Mouse (Mus musculus) limb, embryonic 15.5 days (tissue): ENCODE results near the gene Fez2. TPM values are rescaled to one million over a fixed set of nuclear protein-coding genes. Genes with fewer than 3 reads are reported as not detected.

Source experiments
- ATAC-seq: fragments of 200-750 bp; cut with Nextera tagmentation; 2 replicates; pipeline ENCODE4 v1.8.0; 2017; ENCODE audit warnings: low read depth, moderate TSS enrichment; ENCODE audit not compliant: insufficient number of reproducible peaks, low FRiP score, low TSS enrichment
- H3K27ac ChIP-seq: fragments of 300-500 bp; sonication (generic); 2 replicates; pipeline ENCODE4 v1.5.1; 2015; ENCODE audit warnings: moderate library complexity, mild to moderate bottlenecking, inconsistent platforms
- H3K27me3 ChIP-seq: fragments of 300-500 bp; sonication (generic); 2 replicates; pipeline ENCODE4 v1.6.1; 2015; ENCODE audit warnings: inconsistent platforms
- H3K36me3 ChIP-seq: fragments of 300-500 bp; sonication (generic); 2 replicates; pipeline ENCODE4 v1.6.1; 2015; ENCODE audit warnings: inconsistent platforms
- H3K4me1 ChIP-seq: fragments of 300-500 bp; sonication (generic); 2 replicates; pipeline ENCODE4 v1.6.1; 2015; ENCODE audit warnings: inconsistent platforms
- H3K4me2 ChIP-seq: fragments of 300-500 bp; sonication (generic); 2 replicates; pipeline ENCODE4 v1.6.1; 2015; ENCODE audit warnings: mild to moderate bottlenecking, inconsistent platforms
- H3K4me3 ChIP-seq: fragments of 300-500 bp; sonication (generic); 2 replicates; pipeline ENCODE4 v1.5.1; 2015; ENCODE audit warnings: mild to moderate bottlenecking, inconsistent platforms
- H3K9ac ChIP-seq: fragments of 300-500 bp; sonication (generic); 2 replicates; pipeline ENCODE4 v1.6.1; 2015; ENCODE audit warnings: inconsistent platforms
- H3K9me3 ChIP-seq: fragments of 300-500 bp; sonication (generic); 2 replicates; pipeline ENCODE4 v1.6.1; 2016; ENCODE audit warnings: inconsistent platforms
- WGBS: fragments of 180-500 bp; shearing (Covaris S2); methylation state at CpG from one replicate; pipeline ENCODE4 v1.1.7; 2015; 5-methylcytosine and 5-hydroxymethylcytosine counted together
- polyA plus RNA-seq: library from polyadenylated mRNA; unstranded; fragments of >200 nt; fragmentation: Nextera tagmentation; extraction: Ambion mirVana; gene quantifications from 2 replicates; pipeline ENCODE4 v1.2.1, GENCODE M21; 2015

Gene Fez2
- polyA plus RNA-seq, 1 experiment from 2014 or later: 38.7 TPM

- 65% methylated on average over 13 of the region's 13 CpGs for WGBS
- peak overlapping the region; percentile 40; the same call in 1 of the 2 replicates for H3K27ac ChIP-seq
- H3K4me1 ChIP-seq: peaks cover 5% of the 10 kb centered on the region; the same call in 1 of the 2 replicates
Observed at GRCm38 (mm10) chr17:78361939-78362728, 55.8 kb downstream of the Fez2 start.

GRCm38 (mm10) chr17:78358251-78358726, 59.7 kb downstream of the Fez2 start:
- no peak overlapping the region for H3K27ac ChIP-seq
- ATAC-seq: no peak
- H3K36me3 ChIP-seq: peaks cover 19% of the 10 kb centered on the region
- peaks cover 5% of the 10 kb centered on the region; the same call in 1 of the 2 replicates for H3K4me1 ChIP-seq
- H3K4me2 ChIP-seq: no peak overlapping the region
- H3K4me3 ChIP-seq: no peak overlapping the region
- 74% methylated on average over 7 of the region's 7 CpGs for WGBS
- no peaks in the 10 kb centered on the region for H3K27me3 ChIP-seq
- no peaks in the 10 kb centered on the region for H3K9me3 ChIP-seq
- no peak overlapping the region for H3K9ac ChIP-seq

More at GRCm38 (mm10) chr17:78361939-78362728, 55.8 kb downstream of the Fez2 start:
- no peak overlapping the region for H3K4me2 ChIP-seq
- no peaks in the 10 kb centered on the region for H3K9me3 ChIP-seq
- no peaks in the 10 kb centered on the region for H3K27me3 ChIP-seq
- H3K36me3 ChIP-seq: peaks cover 16% of the 10 kb centered on the region
- H3K4me3 ChIP-seq: no peak overlapping the region
- ATAC-seq: no peak
- H3K9ac ChIP-seq: no peak overlapping the region

GRCm38 (mm10) chr17:78357753-78358152, 60.2 kb downstream of the Fez2 start:
- Histone ChIP-seq H3K27ac (no peak overlapping the region), H3K27me3 (no peaks in the 10 kb centered on the region), H3K9ac (no peak overlapping the region), H3K36me3 (peaks cover 19% of the 10 kb centered on the region), H3K4me1 (peaks cover 5% of the 10 kb centered on the region; the same call in 1 of the 2 replicates), H3K9me3 (no peaks in the 10 kb centered on the region), H3K4me3 (no peak overlapping the region), H3K4me2 (no peak overlapping the region)
- WGBS: 55% methylated on average over 4 of the region's 4 CpGs
- no peak for ATAC-seq

DNA sequence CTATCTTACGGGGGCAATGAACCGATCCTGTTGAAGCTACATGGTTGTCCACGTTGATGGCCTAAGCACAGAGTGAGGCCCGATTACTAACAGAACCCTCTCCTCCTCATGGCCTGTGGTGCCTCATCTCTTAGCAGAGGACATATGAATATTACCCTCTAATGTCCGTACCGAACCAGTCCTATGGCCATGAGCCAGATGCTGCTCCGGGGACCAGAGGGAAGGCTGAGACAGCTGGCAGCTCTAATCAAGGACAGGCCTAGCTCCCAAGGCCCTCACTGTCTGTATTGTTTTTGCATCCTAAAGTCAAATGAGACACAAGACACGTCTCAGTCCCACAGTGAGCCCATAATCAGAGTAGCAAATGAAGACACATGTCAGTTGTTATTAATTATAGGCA, 62.3 kb downstream of the Fez2 start:
- Histone ChIP-seq H3K4me2 (no peak overlapping the region), H3K9ac (no peak overlapping the region), H3K36me3 (peaks cover 28% of the 10 kb centered on the region), H3K27me3 (no peaks in the 10 kb centered on the region), H3K4me1 (no peaks in the 10 kb centered on the region), H3K27ac (no peak overlapping the region), H3K4me3 (no peak overlapping the region), H3K9me3 (no peaks in the 10 kb centered on the region)
- WGBS: 79% methylated on average over 8 of the region's 8 CpGs
- ATAC-seq: no peak

DNA sequence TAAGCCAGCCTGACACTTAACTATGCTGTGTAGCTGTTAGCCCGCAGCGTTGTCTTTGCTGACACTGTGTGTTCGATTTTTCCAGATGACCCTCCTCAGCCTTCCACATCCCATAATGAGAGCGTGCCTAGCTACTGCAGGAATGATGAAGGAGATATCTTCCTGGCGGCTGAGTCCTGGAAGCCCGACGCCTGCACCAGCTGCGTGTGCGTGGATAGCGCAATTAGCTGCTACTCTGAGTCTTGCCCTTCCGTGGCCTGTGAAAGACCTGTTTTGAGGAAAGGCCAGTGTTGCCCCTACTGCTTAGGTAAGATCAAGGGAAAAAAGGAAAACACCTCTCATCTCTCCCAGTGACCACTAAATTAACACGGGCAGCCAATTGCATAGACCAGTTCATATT, 63.1 kb downstream of the Fez2 start:
- ATAC-seq: no peak
- Histone ChIP-seq H3K36me3 (peaks cover 31% of the 10 kb centered on the region), H3K4me3 (no peak overlapping the region), H3K9me3 (no peaks in the 10 kb centered on the region), H3K27ac (no peak overlapping the region), H3K4me2 (no peak overlapping the region), H3K9ac (no peak overlapping the region), H3K4me1 (no peaks in the 10 kb centered on the region), H3K27me3 (no peaks in the 10 kb centered on the region)
- 86% methylated on average over 12 of the region's 12 CpGs for WGBS

DNA sequence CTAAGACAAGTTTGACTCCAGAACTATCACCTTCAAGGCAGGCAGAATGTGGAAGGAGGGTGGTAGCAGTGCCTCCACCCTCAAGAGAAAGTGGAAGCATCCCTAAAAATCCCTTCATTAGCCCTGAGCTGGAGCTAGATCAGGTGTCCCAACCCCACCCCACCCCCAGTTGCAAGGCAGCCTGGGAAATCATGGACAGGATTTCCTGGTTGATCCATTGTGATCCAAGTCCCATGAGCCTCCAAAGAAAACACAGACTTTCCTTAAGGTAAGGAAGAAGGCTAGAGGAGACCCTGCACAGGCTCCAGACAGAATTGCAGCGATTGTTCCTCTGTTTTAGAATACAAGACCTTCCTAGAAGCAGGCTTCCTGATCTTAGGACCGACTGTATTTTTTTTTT, 63.5 kb downstream of the Fez2 start:
- Histone ChIP-seq H3K4me1 (no peaks in the 10 kb centered on the region), H3K9me3 (no peaks in the 10 kb centered on the region), H3K36me3 (peaks cover 31% of the 10 kb centered on the region), H3K4me2 (no peak overlapping the region), H3K9ac (no peak overlapping the region), H3K4me3 (no peak overlapping the region), H3K27me3 (no peaks in the 10 kb centered on the region), H3K27ac (no peak overlapping the region)
- ATAC-seq: no peak
- WGBS: 77% methylated on average over 2 of the region's 2 CpGs

GRCm38 (mm10) chr17:78352500-78352855, 65.5 kb downstream of the Fez2 start:
- Histone ChIP-seq H3K4me3 (no peak overlapping the region), H3K4me2 (no peak overlapping the region), H3K36me3 (peaks cover 41% of the 10 kb centered on the region), H3K9me3 (no peaks in the 10 kb centered on the region), H3K27ac (no peak overlapping the region), H3K9ac (no peak overlapping the region), H3K4me1 (no peaks in the 10 kb centered on the region), H3K27me3 (no peaks in the 10 kb centered on the region)
- 89% methylated on average over 3 of the region's 3 CpGs for WGBS
- ATAC-seq: no peak

DNA sequence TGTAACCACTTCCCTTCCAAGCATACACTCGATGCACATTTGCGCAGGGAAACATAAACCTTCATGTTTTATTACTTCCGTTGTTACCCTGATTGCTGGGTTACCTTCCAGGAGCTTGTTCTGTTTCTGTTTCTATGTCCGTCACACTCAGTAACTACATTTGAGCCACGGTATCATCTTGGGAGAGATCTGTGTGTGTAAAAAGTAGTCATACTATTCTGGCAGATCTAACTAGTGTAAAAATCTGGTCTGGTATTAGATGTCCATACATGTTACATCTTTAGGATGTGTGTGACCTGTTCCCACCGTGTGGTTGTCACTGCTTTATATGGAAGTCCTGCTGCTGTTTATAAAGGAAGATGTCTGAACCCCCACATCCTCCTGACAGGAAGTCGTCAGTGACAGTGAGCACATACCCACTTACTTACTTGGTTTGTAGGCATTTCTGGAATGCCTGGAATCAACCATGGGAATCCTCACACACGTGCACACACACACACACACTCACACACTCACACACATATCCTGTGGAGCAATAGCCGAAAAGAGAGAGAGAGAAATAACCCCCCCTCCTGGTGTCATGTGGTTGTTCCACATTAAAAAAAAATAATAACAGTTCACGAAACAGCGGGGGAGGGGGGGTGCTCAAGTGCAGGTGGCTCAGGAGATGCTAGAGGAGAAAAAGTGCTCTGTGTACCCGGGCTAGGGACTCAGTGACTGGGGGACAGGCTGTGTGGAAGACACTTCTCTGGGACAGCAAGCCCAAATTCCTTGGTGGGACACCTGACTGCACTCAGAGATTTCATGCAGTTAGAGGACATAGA, 66.1 kb downstream of the Fez2 start:
- no peak overlapping the region for H3K27ac ChIP-seq
- H3K4me3 ChIP-seq: no peak overlapping the region
- no peaks in the 10 kb centered on the region for H3K27me3 ChIP-seq
- H3K36me3 ChIP-seq: peaks cover 46% of the 10 kb centered on the region
- no peak overlapping the region for H3K9ac ChIP-seq
- no peak overlapping the region for H3K4me2 ChIP-seq
- ATAC-seq: no peak
- no peaks in the 10 kb centered on the region for H3K4me1 ChIP-seq
- no peaks in the 10 kb centered on the region for H3K9me3 ChIP-seq
- WGBS: 53% methylated on average over 12 of the region's 12 CpGs

- Histone ChIP-seq H3K27ac (no peak overlapping the region), H3K4me2 (no peak overlapping the region), H3K36me3 (peaks cover 33% of the 10 kb centered on the region), H3K4me3 (no peak overlapping the region), H3K9me3 (no peaks in the 10 kb centered on the region), H3K9ac (no peak overlapping the region), H3K4me1 (no peaks in the 10 kb centered on the region), H3K27me3 (no peaks in the 10 kb centered on the region)
- ATAC-seq: no peak
- whole genome bisulfite sequencing: 96% methylated on average over 17 of the region's 17 CpGs
Observed at GRCm38 (mm10) chr17:78347111-78347801, 70.7 kb downstream of the Fez2 start.

GRCm38 (mm10) chr17:78343688-78344087, 74.3 kb downstream of the Fez2 start:
- WGBS: 90% methylated on average over 3 of the region's 3 CpGs
- H3K27me3 ChIP-seq: no peaks in the 10 kb centered on the region

GRCm38 (mm10) chr17:78335250-78335649, 82.7 kb downstream of the Fez2 start:
- Histone ChIP-seq H3K9me3 (no peaks in the 10 kb centered on the region), H3K4me1 (no peaks in the 10 kb centered on the region), H3K4me2 (no peak overlapping the region), H3K4me3 (no peak overlapping the region), H3K9ac (no peak overlapping the region), H3K27ac (no peak overlapping the region), H3K27me3 (no peaks in the 10 kb centered on the region), H3K36me3 (peaks cover 14% of the 10 kb centered on the region; the same call in 1 of the 2 replicates)
- WGBS: 81% methylated on average over 8 of the region's 8 CpGs
- no peak for ATAC-seq

More at GRCm38 (mm10) chr17:78343688-78344087, 74.3 kb downstream of the Fez2 start:
- no peak overlapping the region for H3K9ac ChIP-seq
- H3K4me1 ChIP-seq: no peaks in the 10 kb centered on the region
- H3K9me3 ChIP-seq: no peaks in the 10 kb centered on the region
- peaks cover 23% of the 10 kb centered on the region for H3K36me3 ChIP-seq
- no peak overlapping the region for H3K4me2 ChIP-seq
- H3K4me3 ChIP-seq: no peak overlapping the region
- ATAC-seq: no peak
- no peak overlapping the region for H3K27ac ChIP-seq
